ENCODE assay signal across 10 mouse cellular contexts in the genomic region with DNA sequence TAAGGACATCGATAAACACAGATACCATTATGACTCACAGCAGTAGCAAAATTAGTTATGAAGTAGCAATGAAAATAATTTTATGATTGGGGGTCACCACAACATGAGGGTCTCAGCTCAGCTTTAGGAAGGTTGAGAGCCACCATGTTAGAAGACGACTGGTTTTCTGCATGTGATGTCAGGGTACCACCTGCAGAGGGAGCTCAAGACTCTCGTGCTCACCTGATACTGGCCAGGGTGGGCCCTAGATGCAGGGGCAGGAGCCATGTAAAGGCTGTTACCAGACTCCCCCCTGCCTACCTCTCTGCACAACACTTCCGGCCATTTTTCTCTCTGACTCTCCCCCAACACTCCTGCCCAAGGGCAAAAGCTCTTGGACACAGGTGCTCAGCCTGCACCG. TPM values are rescaled to one million over a fixed set of nuclear protein-coding genes. Genes with fewer than 3 reads are reported as not detected.
DNase-seq lines count a peak whose midpoint lies in the region; ATAC-seq and TF ChIP-seq lines count a peak whose summit lies in the region.
"Had no signal": no experiment of that assay in that cellular context is flagged by ENCODE, and none has a peak within 500 bp of the region (broad histone marks: within the 10 kb centered on the region; RNA-seq: fewer than 3 reads in every experiment).

No protein-coding gene starts in this region.

- no peak for TF ChIP-seq POLR2A in thymus, adult 2 months (IDR thresholded peaks at IDR 0.05; ENCODE audit: control insufficient read depth, extremely low read depth, insufficient read depth, low read length, poor library complexity)

- H3K4me3 ChIP-seq in intestine, postnatal 0 days (ENCODE audit: low read depth, low read length), result no peak overlapping the region
- H3K4me3 ChIP-seq in intestine, embryonic 15.5 days (replicated peaks), result no peak overlapping the region
- H3K4me3 ChIP-seq in thymus, adult 2 months (ENCODE audit: control insufficient read depth, insufficient read depth, low read length), result no peak overlapping the region
- H3K4me3 ChIP-seq in hindbrain, embryonic 11.5 days (ENCODE audit: low read depth, low read length), result no peak overlapping the region
- H3K4me3 ChIP-seq: limb, embryonic 15.5 days had no signal

- no peaks in the 10 kb centered on the region for H3K9me3 ChIP-seq in intestine, postnatal 0 days (ENCODE audit: control insufficient read depth)
- H3K9me3 ChIP-seq in intestine, embryonic 15.5 days, result no peaks in the 10 kb centered on the region
- H3K9me3 ChIP-seq in hindbrain, embryonic 11.5 days (ENCODE audit: control insufficient read depth, low read length), result no peaks in the 10 kb centered on the region
- H3K9me3 ChIP-seq: limb, embryonic 15.5 days had no signal

- no peaks in the 10 kb centered on the region for H3K4me1 ChIP-seq in intestine, postnatal 0 days (replicated peaks; ENCODE audit: control insufficient read depth, insufficient read depth, low read length)
- no peaks in the 10 kb centered on the region for H3K4me1 ChIP-seq in intestine, embryonic 15.5 days (replicated peaks)
- H3K4me1 ChIP-seq in thymus, adult 2 months (replicated peaks; ENCODE audit: control insufficient read depth, insufficient read depth, low read length), result no peaks in the 10 kb centered on the region
- H3K4me1 ChIP-seq in hindbrain, embryonic 11.5 days (replicated peaks; ENCODE audit: control insufficient read depth, insufficient read depth, low read length), result no peaks in the 10 kb centered on the region; the same call in 1 of the 2 replicates

- H3K27me3 ChIP-seq in intestine, postnatal 0 days (replicated peaks; ENCODE audit: control insufficient read depth, insufficient read depth, low read length), result no peaks in the 10 kb centered on the region
- no peaks in the 10 kb centered on the region for H3K27me3 ChIP-seq in intestine, embryonic 15.5 days (replicated peaks)
- no peaks in the 10 kb centered on the region for H3K27me3 ChIP-seq in thymus, adult 2 months (ENCODE audit: control insufficient read depth, insufficient read depth, low read length)
- H3K27me3 ChIP-seq in hindbrain, embryonic 11.5 days (ENCODE audit: control insufficient read depth, insufficient read depth, low read length), result no peaks in the 10 kb centered on the region
- H3K27me3 ChIP-seq: limb, embryonic 15.5 days had no signal

- no peak overlapping the region for H3K27ac ChIP-seq in intestine, postnatal 0 days (ENCODE audit: low read depth, low read length)
- no peak overlapping the region for H3K27ac ChIP-seq in intestine, embryonic 15.5 days
- H3K27ac ChIP-seq in thymus, adult 2 months (ENCODE audit: control insufficient read depth, insufficient read depth, low read length), result no peak overlapping the region
- no peak overlapping the region for H3K27ac ChIP-seq in hindbrain, embryonic 11.5 days (ENCODE audit: low read depth, low read length)
- H3K27ac ChIP-seq: limb, embryonic 15.5 days had no signal

- peak; percentile 26 for DNase-seq in thymus, adult 2 months
- DNase-seq in thymus, adult 18-20 months, result no peak
- DNase-seq in ZHBTc4 (ENCODE audit: low read depth, low spot score), result peak; percentile 54
- DNase-seq in thymus, postnatal 4 days, result peak; percentile 35
- DNase-seq in hindbrain, embryonic 11.5 days (ENCODE audit: low spot score), result no peak
- DNase-seq: cerebellum, postnatal 10 days had no signal

- 61% methylated on average over 5 of the region's 5 CpGs for WGBS in intestine, postnatal 0 days
- 55% methylated on average over 5 of the region's 5 CpGs for WGBS in intestine, embryonic 15.5 days
- 63% methylated on average over 5 of the region's 5 CpGs for WGBS in thymus, adult 2 months
- 62% methylated on average over 5 of the region's 5 CpGs for WGBS in hindbrain, embryonic 11.5 days

- H3K4me2 ChIP-seq in intestine, postnatal 0 days (replicated peaks; ENCODE audit: low read depth), result no peak overlapping the region
- H3K4me2 ChIP-seq in intestine, embryonic 15.5 days (replicated peaks), result no peak overlapping the region
- no peak overlapping the region for H3K4me2 ChIP-seq in hindbrain, embryonic 11.5 days (replicated peaks; ENCODE audit: low read depth, low read length)
- H3K4me2 ChIP-seq: limb, embryonic 15.5 days had no signal

- no peak for ATAC-seq in intestine, postnatal 0 days
- no peak for ATAC-seq in intestine, embryonic 15.5 days
- no peak for ATAC-seq in hindbrain, embryonic 11.5 days (ENCODE audit: low FRiP score)
- ATAC-seq: intestine, embryonic 16.5 days had no signal

- TF ChIP-seq CTCF in intestine, postnatal 0 days (IDR thresholded peaks at IDR 0.05; ENCODE audit: low read depth), result peak; percentile 47
- no peak for TF ChIP-seq CTCF in thymus, adult 2 months (IDR thresholded peaks at IDR 0.05; ENCODE audit: borderline replicate concordance, control insufficient read depth, extremely low read depth, insufficient read depth, low read length, poor library complexity)

- no peak overlapping the region for H3K9ac ChIP-seq in intestine, postnatal 0 days (ENCODE audit: low read depth, low read length)
- H3K9ac ChIP-seq in intestine, embryonic 15.5 days, result no peak overlapping the region
- no peak overlapping the region for H3K9ac ChIP-seq in hindbrain, embryonic 11.5 days (ENCODE audit: low read depth, low read length)
- H3K9ac ChIP-seq: limb, embryonic 15.5 days had no signal

- H3K36me3 ChIP-seq in intestine, postnatal 0 days (ENCODE audit: control insufficient read depth, insufficient read depth), result no peaks in the 10 kb centered on the region
- H3K36me3 ChIP-seq in intestine, embryonic 15.5 days, result no peaks in the 10 kb centered on the region
- H3K36me3 ChIP-seq in thymus, adult 2 months (ENCODE audit: control insufficient read depth, insufficient read depth, low read length), result no peaks in the 10 kb centered on the region
- no peaks in the 10 kb centered on the region for H3K36me3 ChIP-seq in hindbrain, embryonic 11.5 days (ENCODE audit: control insufficient read depth, insufficient read depth, low read length)
- H3K36me3 ChIP-seq: limb, embryonic 15.5 days had no signal

RNA-seq across cellular contexts. Expression of gene Ntsr2, which starts 11.2 kb away (rescaled TPM):
- 0.09 TPM in 1 of 2 replicates, not detected in the other for polyA plus RNA-seq in intestine, postnatal 0 days (2015; fragmentation: Nextera tagmentation; extraction: Ambion mirVana)
- 0.05 and 0.08 TPM in 2 replicates for polyA plus RNA-seq in intestine, embryonic 15.5 days (2015; fragmentation: Nextera tagmentation; extraction: Ambion mirVana)
- polyA plus RNA-seq in thymus, adult 2 months (2012; rRNA removed), result 0.36 and 3.0 TPM in 2 replicates
- polyA plus RNA-seq in hindbrain, embryonic 11.5 days (2014; fragmentation: Nextera tagmentation; extraction: Ambion mirVana), result 0.09 TPM in 1 of 2 replicates, not detected in the other
- polyA plus RNA-seq: intestine, embryonic 16.5 days; limb, embryonic 15.5 days had no signal

RNA-seq across cellular contexts. Expression of gene Lpin1, which starts 31.2 kb away (rescaled TPM):
- polyA plus RNA-seq in intestine, postnatal 0 days (2015; fragmentation: Nextera tagmentation; extraction: Ambion mirVana), result 3.1 and 3.6 TPM in 2 replicates
- polyA plus RNA-seq in intestine, embryonic 15.5 days (2015; fragmentation: Nextera tagmentation; extraction: Ambion mirVana), result 7.2 and 8.6 TPM in 2 replicates
- 24.2 and 24.3 TPM in 2 replicates for polyA plus RNA-seq in thymus, adult 2 months (2012; rRNA removed)
- 11.0 and 13.3 TPM in 2 replicates for polyA plus RNA-seq in hindbrain, embryonic 11.5 days (2014; fragmentation: Nextera tagmentation; extraction: Ambion mirVana)

Comparison
In these comparisons a context has a peak if more than half of its experiments do, and no peak if none do; other contexts are left out.
1. DNase-seq: peak in thymus, adult 2 months (single experiment), ZHBTc4 (single experiment) and thymus, postnatal 4 days (single experiment); none in thymus, adult 18-20 months (0 of 2) and hindbrain, embryonic 11.5 days (single experiment).